Mouse (Mus musculus) midbrain, embryonic 15.5 days (tissue): ENCODE measurements around the gene Smlr1. TPM values are rescaled to one million over a fixed set of nuclear protein-coding genes. Genes with fewer than 3 reads are reported as not detected.

Experiments used
- ATAC-seq: fragments of 200-750 bp; cut with Nextera tagmentation; replicated peaks from 2 replicates; pipeline ENCODE4 v1.8.0; 2017; ENCODE audit warnings: moderate TSS enrichment
- H3K27ac ChIP-seq: fragments of 300-500 bp; sonication (generic); 2 replicates; pipeline ENCODE4 v1.5.1; 2015; ENCODE audit warnings: mild to moderate bottlenecking, inconsistent platforms
- H3K27me3 ChIP-seq: fragments of 300-500 bp; sonication (generic); replicated peaks from 2 replicates; pipeline ENCODE4 v1.6.1; 2015; ENCODE audit warnings: inconsistent platforms
- H3K36me3 ChIP-seq: fragments of 300-500 bp; sonication (generic); replicated peaks from 2 replicates; pipeline ENCODE4 v1.6.1; 2015; ENCODE audit warnings: inconsistent platforms
- H3K4me1 ChIP-seq: fragments of 300-500 bp; sonication (generic); 2 replicates; pipeline ENCODE4 v1.6.1; 2015; ENCODE audit warnings: inconsistent platforms
- H3K4me2 ChIP-seq: fragments of 300-500 bp; sonication (generic); 2 replicates; pipeline ENCODE4 v1.6.1; 2015; ENCODE audit warnings: inconsistent platforms, mild to moderate bottlenecking, moderate library complexity
- H3K4me3 ChIP-seq: fragments of 300-500 bp; sonication (generic); 2 replicates; pipeline ENCODE4 v1.5.1; 2015; ENCODE audit warnings: mild to moderate bottlenecking, inconsistent platforms
- H3K9ac ChIP-seq: fragments of 300-500 bp; sonication (generic); 2 replicates; pipeline ENCODE4 v1.6.1; 2015; ENCODE audit warnings: mild to moderate bottlenecking, inconsistent platforms
- H3K9me3 ChIP-seq: fragments of 300-500 bp; sonication (generic); 2 replicates; pipeline ENCODE4 v1.6.1; 2016; ENCODE audit warnings: inconsistent platforms
- WGBS: fragments of 180-500 bp; shearing (Covaris S2); methylation state at CpG from one replicate; pipeline ENCODE4 v1.1.7; 2015; ENCODE audit warnings: mixed read lengths; 5-methylcytosine and 5-hydroxymethylcytosine counted together
- polyA plus RNA-seq: library from polyadenylated mRNA; unstranded; fragments of >200 nt; fragmentation: Nextera tagmentation; extraction: Ambion mirVana; gene quantifications from 2 replicates; pipeline ENCODE4 v1.2.1, GENCODE M21; 2015

Gene Smlr1
- polyA plus RNA-seq, 1 experiment from 2014 or later: not detected

- H3K27ac ChIP-seq: no peak overlapping the region
- H3K4me1 ChIP-seq: no peaks in the 10 kb centered on the region
- 77% methylated on average over 2 of the region's 2 CpGs for WGBS
- H3K36me3 ChIP-seq: no peaks in the 10 kb centered on the region
- no peak overlapping the region for H3K4me2 ChIP-seq
- no peak for ATAC-seq
- no peak overlapping the region for H3K9ac ChIP-seq
- no peak overlapping the region for H3K4me3 ChIP-seq
- no peaks in the 10 kb centered on the region for H3K9me3 ChIP-seq
- no peaks in the 10 kb centered on the region for H3K27me3 ChIP-seq
Measured at GRCm38 (mm10) chr10:25533105-25533504, 3.0 kb downstream of the Smlr1 start.

GRCm38 (mm10) chr10:25531335-25531734 is 4.7 kb downstream of the Smlr1 start:
- no peaks in the 10 kb centered on the region for H3K4me1 ChIP-seq
- no peak overlapping the region for H3K4me2 ChIP-seq
- H3K27me3 ChIP-seq: no peaks in the 10 kb centered on the region
- H3K27ac ChIP-seq: no peak overlapping the region
- no peak overlapping the region for H3K9ac ChIP-seq
- H3K9me3 ChIP-seq: no peaks in the 10 kb centered on the region
- WGBS: 81% methylated on average over 13 of the region's 13 CpGs
- no peak overlapping the region for H3K4me3 ChIP-seq
- no peaks in the 10 kb centered on the region for H3K36me3 ChIP-seq
- ATAC-seq: no peak

GRCm38 (mm10) chr10:25527126-25527525 is 8.9 kb downstream of the Smlr1 start:
- no peak for ATAC-seq
- no peaks in the 10 kb centered on the region for H3K9me3 ChIP-seq
- WGBS: 90% methylated on average over 3 of the region's 3 CpGs
- no peaks in the 10 kb centered on the region for H3K36me3 ChIP-seq
- H3K4me2 ChIP-seq: no peak overlapping the region
- H3K27ac ChIP-seq: no peak overlapping the region
- no peak overlapping the region for H3K4me3 ChIP-seq
- H3K4me1 ChIP-seq: no peaks in the 10 kb centered on the region
- H3K9ac ChIP-seq: no peak overlapping the region
- no peaks in the 10 kb centered on the region for H3K27me3 ChIP-seq

GRCm38 (mm10) chr10:25526622-25527021 is 9.4 kb downstream of the Smlr1 start:
- no peaks in the 10 kb centered on the region for H3K9me3 ChIP-seq
- ATAC-seq: no peak
- no peaks in the 10 kb centered on the region for H3K4me1 ChIP-seq
- no peak overlapping the region for H3K27ac ChIP-seq
- H3K4me3 ChIP-seq: no peak overlapping the region
- no peaks in the 10 kb centered on the region for H3K27me3 ChIP-seq
- H3K4me2 ChIP-seq: no peak overlapping the region
- H3K9ac ChIP-seq: no peak overlapping the region
- no peaks in the 10 kb centered on the region for H3K36me3 ChIP-seq
- WGBS: 92% methylated on average over 4 of the region's 4 CpGs

GRCm38 (mm10) chr10:25526156-25526555 is 9.9 kb downstream of the Smlr1 start:
- Histone ChIP-seq H3K9me3 (no peaks in the 10 kb centered on the region), H3K9ac (no peak overlapping the region), H3K4me1 (no peaks in the 10 kb centered on the region), H3K27me3 (no peaks in the 10 kb centered on the region), H3K36me3 (no peaks in the 10 kb centered on the region), H3K4me3 (no peak overlapping the region), H3K4me2 (no peak overlapping the region), H3K27ac (no peak overlapping the region)
- 82% methylated on average over 4 of the region's 4 CpGs for WGBS
- no peak for ATAC-seq

GRCm38 (mm10) chr10:25523727-25524126 is 12.3 kb downstream of the Smlr1 start:
- Histone ChIP-seq H3K4me3 (no peak overlapping the region), H3K4me2 (no peak overlapping the region), H3K4me1 (no peaks in the 10 kb centered on the region), H3K36me3 (no peaks in the 10 kb centered on the region), H3K27ac (no peak overlapping the region), H3K9ac (no peak overlapping the region), H3K27me3 (no peaks in the 10 kb centered on the region), H3K9me3 (no peaks in the 10 kb centered on the region)
- ATAC-seq: no peak
- 71% methylated on average over 8 of the region's 8 CpGs for WGBS

- Histone ChIP-seq H3K4me3 (no peak overlapping the region), H3K36me3 (no peaks in the 10 kb centered on the region), H3K4me2 (no peak overlapping the region), H3K9ac (no peak overlapping the region), H3K27ac (no peak overlapping the region), H3K4me1 (no peaks in the 10 kb centered on the region), H3K27me3 (no peaks in the 10 kb centered on the region), H3K9me3 (no peaks in the 10 kb centered on the region)
- ATAC-seq: no peak
- WGBS: 92% methylated on average over 5 of the region's 5 CpGs
Measured at GRCm38 (mm10) chr10:25520428-25520827, 15.6 kb downstream of the Smlr1 start.

- Histone ChIP-seq H3K4me3 (no peak overlapping the region), H3K4me1 (no peaks in the 10 kb centered on the region), H3K9me3 (no peaks in the 10 kb centered on the region), H3K36me3 (no peaks in the 10 kb centered on the region), H3K9ac (no peak overlapping the region), H3K27me3 (no peaks in the 10 kb centered on the region), H3K4me2 (no peak overlapping the region), H3K27ac (no peak overlapping the region)
- 83% methylated on average over 3 of the region's 3 CpGs for WGBS
- ATAC-seq: no peak
Measured at GRCm38 (mm10) chr10:25519954-25520353, 16.1 kb downstream of the Smlr1 start.

- 81% methylated on average over 1 of the region's 1 CpGs for WGBS
Measured at GRCm38 (mm10) chr10:25513821-25514220, 22.2 kb downstream of the Smlr1 start.

GRCm38 (mm10) chr10:25503250-25503649 is 32.8 kb downstream of the Smlr1 start:
- Histone ChIP-seq H3K36me3 (no peaks in the 10 kb centered on the region), H3K27ac (no peak overlapping the region), H3K4me1 (no peaks in the 10 kb centered on the region), H3K9ac (no peak overlapping the region), H3K4me2 (no peak overlapping the region), H3K4me3 (no peak overlapping the region), H3K9me3 (no peaks in the 10 kb centered on the region), H3K27me3 (no peaks in the 10 kb centered on the region)
- no peak for ATAC-seq
- WGBS: 89% methylated on average over 5 of the region's 5 CpGs

More at GRCm38 (mm10) chr10:25513821-25514220, 22.2 kb downstream of the Smlr1 start:
- Histone ChIP-seq H3K9me3 (no peaks in the 10 kb centered on the region), H3K27me3 (no peaks in the 10 kb centered on the region), H3K27ac (no peak overlapping the region), H3K4me3 (no peak overlapping the region), H3K4me2 (no peak overlapping the region), H3K4me1 (no peaks in the 10 kb centered on the region), H3K36me3 (no peaks in the 10 kb centered on the region), H3K9ac (no peak overlapping the region)
- ATAC-seq: no peak

GRCm38 (mm10) chr10:25499323-25500071 is 36.6 kb downstream of the Smlr1 start:
- 61% methylated on average over 10 of the region's 10 CpGs for WGBS
- Histone ChIP-seq H3K4me2 (no peak overlapping the region), H3K27me3 (no peaks in the 10 kb centered on the region), H3K36me3 (no peaks in the 10 kb centered on the region), H3K4me3 (no peak overlapping the region), H3K27ac (no peak overlapping the region), H3K9ac (no peak overlapping the region), H3K9me3 (no peaks in the 10 kb centered on the region), H3K4me1 (no peaks in the 10 kb centered on the region)
- ATAC-seq: no peak

GRCm38 (mm10) chr10:25488456-25488855 is 47.6 kb downstream of the Smlr1 start:
- WGBS: 0% methylated on average over 1 of the region's 1 CpGs
- no peaks in the 10 kb centered on the region for H3K9me3 ChIP-seq
- ATAC-seq: peak; percentile 79

GRCm38 (mm10) chr10:25482791-25483190 is 53.3 kb downstream of the Smlr1 start:
- Histone ChIP-seq H3K4me3 (no peak overlapping the region), H3K27ac (no peak overlapping the region), H3K9me3 (no peaks in the 10 kb centered on the region), H3K4me1 (no peaks in the 10 kb centered on the region), H3K36me3 (no peaks in the 10 kb centered on the region), H3K27me3 (no peaks in the 10 kb centered on the region), H3K9ac (no peak overlapping the region), H3K4me2 (no peak overlapping the region)
- WGBS: 63% methylated on average over 5 of the region's 5 CpGs
- no peak for ATAC-seq

More at GRCm38 (mm10) chr10:25488456-25488855, 47.6 kb downstream of the Smlr1 start:
- Histone ChIP-seq H3K27ac (no peak overlapping the region), H3K4me3 (no peak overlapping the region), H3K4me1 (no peaks in the 10 kb centered on the region), H3K4me2 (no peak overlapping the region), H3K36me3 (no peaks in the 10 kb centered on the region), H3K9ac (no peak overlapping the region), H3K27me3 (no peaks in the 10 kb centered on the region)
